Mouse (Mus musculus) CH12.LX (cell line): ENCODE measurements around the gene Scml4. TPM values are rescaled to one million over a fixed set of nuclear protein-coding genes. Genes with fewer than 3 reads are reported as not detected.

Experiments
- DNase-seq: peaks from one replicate; pipeline ENCODE4 v3.0.0-alpha.2; 2013; ENCODE audit errors: extremely low read depth
- H3K27ac ChIP-seq: 2 replicates; pipeline ENCODE4 v1.5.1; 2012; ENCODE audit warnings: low read depth, mild to moderate bottlenecking, control low read depth, moderate library complexity; ENCODE audit not compliant: insufficient read depth
- H3K27me3 ChIP-seq: replicated peaks from 2 replicates; pipeline ENCODE3; 2012; ENCODE audit warnings: inconsistent platforms
- H3K36me3 ChIP-seq, 2 experiments: replicated peaks in 1 of 2; 2 replicates each; pipeline versions ENCODE3 to v1.6.1; 2012; ENCODE audit warnings: inconsistent platforms in 1 of 2, low read length in 1 of 2, mild to moderate bottlenecking in 1 of 2, mixed read lengths in 1 of 2, moderate library complexity in 1 of 2; ENCODE audit not compliant: control insufficient read depth in 1 of 2, insufficient read depth in 1 of 2
- H3K4me1 ChIP-seq, 2 experiments: 2 replicates each; pipeline ENCODE4 v1.6.1; 2012; ENCODE audit warnings: inconsistent platforms in 1 of 2, moderate library complexity in 1 of 2; ENCODE audit not compliant: insufficient read depth in 2 of 2, control insufficient read depth in 1 of 2
- H3K4me2 ChIP-seq: 2 replicates; pipeline ENCODE4 v1.6.1; 2012; ENCODE audit warnings: low read depth, mild to moderate bottlenecking, control low read depth; ENCODE audit not compliant: poor library complexity, insufficient read depth, severe bottlenecking
- H3K4me3 ChIP-seq, 3 experiments: fragments of 150-350 bp in 1 of 3; sonication (generic) in 1 of 3; replicated peaks in 1 of 3; 2 replicates each; pipeline versions ENCODE3 to v1.5.1; 2011 to 2012; ENCODE audit warnings: low read depth in 2 of 3, low read length in 2 of 3, mild to moderate bottlenecking in 2 of 3, moderate library complexity in 2 of 3, control low read depth in 1 of 3, improper control_type of control experiment in 1 of 3, inconsistent platforms in 1 of 3, mixed read lengths in 1 of 3; ENCODE audit not compliant: poor library complexity in 1 of 3
- H3K79me2 ChIP-seq: replicated peaks from 2 replicates; pipeline ENCODE4 v1.6.1; 2012; ENCODE audit warnings: mild to moderate bottlenecking, moderate library complexity; ENCODE audit not compliant: control insufficient read depth, poor library complexity, insufficient read depth, severe bottlenecking; ENCODE audit errors: extremely low read depth
- H3K9ac ChIP-seq: 2 replicates; pipeline ENCODE4 v1.6.1; 2012; ENCODE audit warnings: low read depth, mild to moderate bottlenecking, control low read depth, moderate library complexity; ENCODE audit not compliant: insufficient read depth
- H3K9me3 ChIP-seq: replicated peaks from 2 replicates; pipeline ENCODE3; 2012; ENCODE audit warnings: low read length, inconsistent platforms, mixed read lengths
- CHD1 ChIP-seq: IDR thresholded peaks from 2 replicates; pipeline ENCODE4 v1.6.1; 2012; ENCODE audit warnings: low read depth, low read length, improper control_type of control experiment, inconsistent platforms
- CHD2 ChIP-seq: IDR thresholded peaks from 2 replicates; pipeline ENCODE4 v1.6.1; 2011; ENCODE audit warnings: low read length, improper control_type of control experiment
- E2F4 ChIP-seq: IDR thresholded peaks from 2 replicates; pipeline ENCODE4 v1.6.1; 2011; ENCODE audit warnings: low read depth, low read length, improper control_type of control experiment; ENCODE audit not compliant: insufficient replicate concordance
- ELF1 ChIP-seq: IDR thresholded peaks from 2 replicates; pipeline ENCODE4 v1.6.1; 2014; ENCODE audit warnings: low read depth, mild to moderate bottlenecking, inconsistent platforms, low read length, improper control_type of control experiment
- EP300 ChIP-seq: IDR thresholded peaks from 2 replicates; pipeline ENCODE4 v1.6.1; 2011; ENCODE audit warnings: low read length, improper control_type of control experiment
- GABPA ChIP-seq: IDR thresholded peaks from 2 replicates; pipeline ENCODE4 v1.6.1; 2012; ENCODE audit warnings: low read depth, low read length, improper control_type of control experiment, inconsistent platforms; ENCODE audit not compliant: insufficient replicate concordance
- HCFC1 ChIP-seq: IDR thresholded peaks from 2 replicates; pipeline ENCODE4 v1.6.1; 2012; ENCODE audit warnings: low read depth, mild to moderate bottlenecking, inconsistent platforms, low read length, improper control_type of control experiment
- IRF4 ChIP-seq: IDR thresholded peaks from 2 replicates; pipeline ENCODE4 v1.6.1; 2014; ENCODE audit warnings: low read depth, mild to moderate bottlenecking, inconsistent platforms, low read length, improper control_type of control experiment
- JUND ChIP-seq: conservative IDR thresholded peaks from 2 replicates; pipeline ENCODE4 v1.6.1; 2011; ENCODE audit warnings: low read depth, low read length, improper control_type of control experiment
- MAZ ChIP-seq: IDR thresholded peaks from 2 replicates; pipeline ENCODE4 v1.6.1; 2012; ENCODE audit warnings: low read depth, mild to moderate bottlenecking, inconsistent platforms, low read length, improper control_type of control experiment, moderate library complexity
- MXI1 ChIP-seq: IDR thresholded peaks from 2 replicates; pipeline ENCODE4 v1.6.1; 2011; ENCODE audit warnings: mild to moderate bottlenecking, low read depth, low read length, improper control_type of control experiment
- NELFE ChIP-seq: IDR thresholded peaks from 2 replicates; pipeline ENCODE4 v1.6.1; 2011; ENCODE audit warnings: low read depth, low read length, improper control_type of control experiment
- PAX5 ChIP-seq: IDR thresholded peaks from 2 replicates; pipeline ENCODE4 v1.6.1; 2012; ENCODE audit warnings: low read length, inconsistent platforms, mixed read lengths
- POLR2A ChIP-seq: IDR thresholded peaks from 2 replicates; pipeline ENCODE4 v1.6.1; 2011; ENCODE audit warnings: low read depth, mild to moderate bottlenecking, improper control_type of control experiment, low read length
- POLR2AphosphoS2 ChIP-seq: IDR thresholded peaks from 2 replicates; pipeline ENCODE4 v1.6.1; 2011; ENCODE audit warnings: low read depth, low read length, improper control_type of control experiment
- SMC3 ChIP-seq: IDR thresholded peaks from 2 replicates; pipeline ENCODE4 v1.6.1; 2011; ENCODE audit warnings: low read depth, low read length, improper control_type of control experiment
- TCF12 ChIP-seq: IDR thresholded peaks from 2 replicates; pipeline ENCODE4 v1.6.1; 2014; ENCODE audit warnings: low read depth, mild to moderate bottlenecking, inconsistent platforms, low read length, improper control_type of control experiment
- USF1 ChIP-seq: IDR thresholded peaks from 2 replicates; pipeline ENCODE4 v1.6.1; 2014; ENCODE audit warnings: low read depth, mild to moderate bottlenecking, inconsistent platforms, low read length, improper control_type of control experiment
- ZKSCAN1 ChIP-seq: IDR thresholded peaks from 2 replicates; pipeline ENCODE4 v1.6.1; 2012; ENCODE audit warnings: low read depth, inconsistent platforms, low read length, improper control_type of control experiment, borderline replicate concordance
- ZMIZ1 ChIP-seq: IDR thresholded peaks from 2 replicates; pipeline ENCODE4 v1.6.1; 2012; ENCODE audit warnings: low read depth, mild to moderate bottlenecking, inconsistent platforms, low read length, improper control_type of control experiment
- dilution Hi-C: fragments of 300-500 bp; cut with MboI; formaldehyde crosslinking; loops from 2 replicates; pipeline ENCODE4 v1.14.3; 2020; ENCODE audit warnings: low sequenced_read_pairs; ENCODE audit not compliant: extremely low pct_unique_long_range_greater_than_20kb, extremely low pct_ligation_motif_present
- in situ Hi-C: fragments of 300-500 bp; cut with MboI; formaldehyde crosslinking; loops from 3 replicates; pipeline ENCODE4 v1.14.3; 2019; ENCODE audit warnings: low sequenced_read_pairs, low pct_ligation_motif_present, low pct_unique_long_range_greater_than_20kb, mixed read lengths
- polyA plus RNA-seq: library from polyadenylated mRNA; unstranded; fragments of >175 nt; gene quantifications from 2 replicates; pipeline ENCODE4 v1.2.1, GENCODE M21; 2012; ENCODE audit warnings: low read depth; ENCODE audit not compliant: insufficient read length
- total RNA-seq, 2 experiments: library from RNA; depleted of rRNA; stranded (reverse); fragments of 300-350 nt in 1 of 2; fragments of >200 nt in 1 of 2; gene quantifications; 2 replicates each; pipeline ENCODE4 v1.2.3; 2012 to 2014

The Scml4 gene
- total and polyA plus RNA-seq, 3 experiments, result 2.7 to 3.3 (median 3.0) TPM

DNA sequence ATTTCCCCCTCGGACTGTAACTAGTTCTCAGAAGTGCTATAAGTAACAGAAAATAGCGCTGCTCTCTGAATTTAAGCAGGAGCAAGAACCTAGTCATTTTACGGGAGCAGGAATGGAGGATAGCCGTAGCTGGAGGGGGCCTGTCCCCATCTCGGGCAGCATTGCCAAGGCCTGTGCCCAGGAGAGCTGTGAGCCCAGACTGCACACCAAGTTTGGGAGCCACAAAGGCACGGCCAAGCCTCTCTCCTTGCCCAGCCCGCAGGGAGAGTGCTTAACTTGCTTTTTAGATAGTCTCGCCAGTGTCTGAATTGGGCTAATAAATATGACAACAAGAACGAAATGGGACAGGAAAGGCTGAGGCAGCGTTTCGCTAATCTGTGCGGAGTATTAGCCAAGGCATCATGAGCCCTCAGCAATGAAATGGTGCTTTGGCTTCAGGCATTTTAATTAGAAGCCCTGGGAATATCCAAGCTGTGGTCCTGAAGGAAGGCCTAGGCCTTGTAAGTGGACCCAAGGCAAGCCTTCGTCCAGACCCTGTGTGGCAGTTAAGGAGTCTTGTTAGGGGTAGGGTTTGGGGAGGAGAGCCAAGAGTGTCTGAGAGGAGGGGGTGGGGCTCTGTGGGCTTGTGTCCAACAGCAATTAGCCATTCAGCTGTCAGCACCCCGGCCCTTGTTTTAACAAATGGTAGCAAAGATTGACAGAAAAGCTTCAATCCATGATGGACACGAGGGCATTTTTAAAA is 12.3 kb downstream of the Scml4 start:
- H3K4me2 ChIP-seq, result no peak overlapping the region
- H3K27ac ChIP-seq, result no peak overlapping the region
- in situ Hi-C loops (no loop called here), dilution Hi-C loops (no loop called here)
- no peak overlapping the region for H3K4me3 ChIP-seq
- no peaks in the 10 kb centered on the region for H3K9me3 ChIP-seq
- TF ChIP-seq USF1 (no peak), JUND (no peak), E2F4 (no peak), MXI1 (no peak), SMC3 (no peak), MAZ (no peak)
- TF ChIP-seq, all 38 proteins: peak for 0
- no peak for DNase-seq
- peaks cover 0 to 4% of the 10 kb centered on the region in 2 experiments for H3K36me3 ChIP-seq
- H3K9ac ChIP-seq, result no peak overlapping the region
- H3K4me1 ChIP-seq, result peaks cover 4 to 28% of the 10 kb centered on the region in 2 experiments
- no peaks in the 10 kb centered on the region for H3K79me2 ChIP-seq
- H3K27me3 ChIP-seq, result no peaks in the 10 kb centered on the region

DNA sequence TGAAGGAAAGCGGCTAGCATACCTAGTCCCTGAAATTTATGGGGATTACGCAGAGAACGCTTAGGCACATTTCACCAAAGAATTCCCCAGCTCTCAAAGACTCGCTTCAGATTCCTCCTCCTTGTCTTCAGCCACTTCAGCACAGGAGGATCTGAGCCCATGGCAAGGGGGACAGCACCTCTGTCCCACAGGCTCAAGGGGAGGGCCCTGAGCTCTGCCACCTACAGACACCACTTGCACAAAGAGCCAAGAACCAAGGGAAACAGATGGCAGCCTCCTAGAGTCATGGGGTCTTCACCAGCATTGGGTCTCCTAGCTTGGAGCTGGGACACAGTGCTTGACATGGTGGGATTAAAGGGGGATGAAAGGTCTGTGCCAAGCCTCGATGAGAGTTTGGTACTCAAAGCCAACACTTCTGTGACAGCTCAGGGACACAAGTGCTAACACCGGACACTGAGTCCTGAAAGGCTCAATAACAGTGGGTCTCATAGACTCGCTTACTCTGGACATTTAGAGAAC is 13.0 kb downstream of the Scml4 start:
- DNase-seq, result no peak
- Histone ChIP-seq H3K36me3 (peaks cover 0 to 4% of the 10 kb centered on the region in 2 experiments), H3K4me3 (no peak overlapping the region), H3K9ac (no peak overlapping the region), H3K4me2 (no peak overlapping the region), H3K27ac (no peak overlapping the region), H3K4me1 (peaks cover 4 to 21% of the 10 kb centered on the region in 2 experiments)
- TF ChIP-seq POLR2A, result no peak
- TF ChIP-seq IRF4, result no peak
- TF ChIP-seq ZKSCAN1, result no peak
- no peak for TF ChIP-seq NELFE
- no peak for TF ChIP-seq POLR2AphosphoS2
- TF ChIP-seq HCFC1, result no peak
- TF ChIP-seq TCF12, result no peak
- no peak for TF ChIP-seq PAX5
- TF ChIP-seq CHD1, result no peak
- TF ChIP-seq EP300, result no peak
- no peak for TF ChIP-seq ZMIZ1
- no peak for TF ChIP-seq USF1
- TF ChIP-seq ELF1, result no peak
- no peak for TF ChIP-seq CHD2
- TF ChIP-seq GABPA, result no peak
- TF ChIP-seq, all 38 proteins: peak for 0
- Histone ChIP-seq H3K9me3 (no peaks in the 10 kb centered on the region), H3K27me3 (no peaks in the 10 kb centered on the region), H3K79me2 (no peaks in the 10 kb centered on the region)
- in situ Hi-C loops (no loop called here), dilution Hi-C loops (no loop called here)
